Mouse (Mus musculus) brain, embryonic 14.5 days (tissue): ENCODE data around the gene Fxyd2.

Experiments used
- CTCF ChIP-seq: fragments of 200-500 bp; IDR thresholded peaks from 2 replicates; pipeline ENCODE4 v1.5.1; 2012; ENCODE audit warnings: inconsistent platforms, mild to moderate bottlenecking, moderate library complexity, borderline replicate concordance; ENCODE audit not compliant: insufficient read depth, insufficient read length; ENCODE audit errors: extremely low read depth
- POLR2A ChIP-seq: fragments of 200-500 bp; IDR thresholded peaks from 2 replicates; pipeline ENCODE4 v1.6.1; 2012; ENCODE audit warnings: mild to moderate bottlenecking, inconsistent platforms, borderline replicate concordance; ENCODE audit not compliant: poor library complexity, insufficient read depth, insufficient read length, severe bottlenecking; ENCODE audit errors: extremely low read depth

GRCm38 (mm10) chr9:45389596-45389995 lies 9.9 kb upstream of the Fxyd2 start:
- TF ChIP-seq CTCF (no peak), POLR2A (no peak)
